Mouse (Mus musculus) lung, adult 2 months (tissue): Measurements from ENCODE around the gene Iqgap1. TPM values are rescaled to one million over a fixed set of nuclear protein-coding genes. Genes with fewer than 3 reads are reported as not detected.
A peak's percentile ranks its signal among the peaks of the same experiment; 100 is the strongest.

Experiments
- DNase-seq: peaks from one replicate; pipeline ENCODE4 v3.0.0; 2022
- H3K4me1 ChIP-seq: fragments of 200-500 bp; 2 replicates; pipeline ENCODE4 v1.6.1; 2011; ENCODE audit warnings: low read length; ENCODE audit not compliant: control insufficient read depth, insufficient read depth
- H3K4me3 ChIP-seq: fragments of 200-500 bp; replicated peaks from 2 replicates; pipeline ENCODE3; 2011; ENCODE audit warnings: low read depth, mild to moderate bottlenecking, control low read depth, low read length; ENCODE audit errors: extremely low read depth
- CTCF ChIP-seq: fragments of 200-500 bp; IDR thresholded peaks from 2 replicates; pipeline ENCODE4 v1.5.1; 2011; ENCODE audit warnings: mild to moderate bottlenecking, low read length, control low read depth; ENCODE audit not compliant: insufficient read depth
- POLR2A ChIP-seq: fragments of 200-500 bp; IDR thresholded peaks from 2 replicates; pipeline ENCODE4 v1.6.1; 2011; ENCODE audit warnings: low read depth, mild to moderate bottlenecking, control low read depth, low read length, borderline replicate concordance; ENCODE audit errors: extremely low read depth
- WGBS: fragments of 180-500 bp; shearing (Covaris S2); methylation state at CpG from one replicate; pipeline ENCODE4 v1.1.7; 2018; 5-methylcytosine and 5-hydroxymethylcytosine counted together
- polyA plus RNA-seq: library from polyadenylated mRNA; depleted of rRNA; stranded (reverse); fragments of >200 nt; gene quantifications from 2 replicates; pipeline ENCODE4 v1.2.3, GENCODE M21; 2012

Iqgap1 gene
- polyA plus RNA-seq, 1 experiment: 135 TPM

DNA sequence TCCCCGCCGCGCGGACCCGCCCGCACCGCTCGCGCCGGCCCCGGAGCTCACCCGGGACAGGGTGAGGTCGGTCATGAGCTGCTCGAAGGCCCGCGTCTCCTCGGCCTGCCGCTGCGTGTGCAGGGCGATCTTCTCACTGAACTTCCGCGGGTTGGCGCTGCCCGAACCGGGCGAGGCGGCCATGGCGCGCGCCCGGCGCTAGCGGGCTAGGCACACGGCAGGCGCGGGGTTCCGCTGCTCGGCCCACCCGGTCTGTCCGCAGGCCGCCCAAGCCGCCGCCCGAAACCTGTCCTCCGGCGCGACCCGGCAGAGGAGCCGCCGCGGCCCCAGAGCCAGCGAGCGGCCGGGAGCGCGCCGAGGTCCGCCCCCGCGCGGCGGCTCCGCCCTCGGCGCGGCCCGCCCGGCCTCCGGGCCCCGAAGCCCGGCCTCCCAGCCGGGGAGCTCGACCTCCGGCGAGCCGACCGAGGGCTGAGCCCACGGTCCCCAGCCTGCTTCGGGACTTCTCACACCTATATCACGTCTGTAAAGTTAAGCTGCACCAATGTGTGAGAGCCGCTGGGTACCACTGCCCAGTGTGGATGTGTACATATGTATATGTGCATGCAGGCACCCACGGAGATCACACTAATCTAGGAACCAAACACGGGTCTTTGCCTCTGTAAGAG, 137.1 kb downstream of the Iqgap1 start, which contains the start of gene Crtc3:
Gene Crtc3, minus strand, starts transcription at position 322 of the 665 bp plus-strand sequence.
- H3K4me1 ChIP-seq: peaks cover 4% of the 10 kb centered on the region; the same call in 1 of the 2 replicates
- 0 out of 2 replicates have a peak, but pooled peaks have one; percentile 57 for TF ChIP-seq POLR2A
- no peak for TF ChIP-seq CTCF
- under 1% methylated on average over 53 of the region's 83 CpGs for WGBS
- H3K4me3 ChIP-seq: peak within 1 kb of the TSS; percentile 70
- DNase-seq: peak; percentile 74

DNA sequence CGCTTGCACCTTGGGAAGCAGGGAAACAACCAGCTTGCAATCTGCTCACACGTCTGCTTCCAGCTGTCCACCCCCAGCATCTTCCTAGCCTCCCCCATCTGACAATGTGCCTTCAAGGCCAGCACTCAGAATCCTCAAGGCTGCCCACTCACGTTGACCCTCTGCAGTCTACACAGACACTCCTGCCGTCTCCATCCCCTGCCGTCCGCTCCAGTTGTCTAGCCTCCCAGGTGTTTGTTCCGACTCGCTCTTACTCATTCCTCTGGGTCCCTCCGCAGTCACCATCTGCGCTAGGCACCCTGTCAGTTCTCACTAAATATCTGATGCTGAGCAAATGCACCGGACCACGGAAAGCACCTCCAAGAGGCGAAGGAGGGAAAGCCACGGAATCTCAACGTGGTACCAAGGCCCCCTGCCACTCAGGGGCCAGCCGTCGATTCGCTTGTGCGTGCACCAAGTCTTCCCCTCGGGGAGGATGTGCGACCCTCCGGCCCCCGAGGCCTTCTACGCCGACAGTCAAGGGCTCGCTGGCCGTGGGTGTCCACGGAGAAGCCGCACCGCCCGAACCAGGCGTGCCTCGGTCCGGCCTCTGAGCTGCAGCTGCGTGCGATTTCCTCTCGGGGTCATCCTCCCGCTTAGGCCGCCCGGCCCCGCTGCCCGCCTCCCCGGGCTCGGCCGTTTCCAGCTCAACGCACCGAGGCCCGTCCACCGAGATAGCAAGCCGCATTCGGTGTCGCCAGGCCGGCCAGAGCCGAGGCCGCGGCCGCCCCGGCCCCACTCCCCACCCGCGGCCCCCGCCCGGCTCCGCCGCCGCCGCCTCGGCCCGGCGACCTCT, 137.8 kb downstream of the Iqgap1 start:
- 2% methylated on average over 56 of the region's 69 CpGs for WGBS
- H3K4me3 ChIP-seq: peak overlapping the region; percentile 59
- H3K4me1 ChIP-seq: peaks cover 4% of the 10 kb centered on the region; the same call in 1 of the 2 replicates
- DNase-seq: peak; percentile 75
- TF ChIP-seq POLR2A (peak; percentile 9; the same call in 1 of the 2 replicates), CTCF (no peak)

GRCm38 (mm10) chr7:80685639-80686038, 140.1 kb downstream of the Iqgap1 start:
- no peak overlapping the region for H3K4me3 ChIP-seq
- 64% methylated on average over 5 of the region's 5 CpGs for WGBS
- DNase-seq: no peak
- no peak for TF ChIP-seq POLR2A
- no peak for TF ChIP-seq CTCF
- peaks cover 6% of the 10 kb centered on the region; the same call in 1 of the 2 replicates for H3K4me1 ChIP-seq

DNA sequence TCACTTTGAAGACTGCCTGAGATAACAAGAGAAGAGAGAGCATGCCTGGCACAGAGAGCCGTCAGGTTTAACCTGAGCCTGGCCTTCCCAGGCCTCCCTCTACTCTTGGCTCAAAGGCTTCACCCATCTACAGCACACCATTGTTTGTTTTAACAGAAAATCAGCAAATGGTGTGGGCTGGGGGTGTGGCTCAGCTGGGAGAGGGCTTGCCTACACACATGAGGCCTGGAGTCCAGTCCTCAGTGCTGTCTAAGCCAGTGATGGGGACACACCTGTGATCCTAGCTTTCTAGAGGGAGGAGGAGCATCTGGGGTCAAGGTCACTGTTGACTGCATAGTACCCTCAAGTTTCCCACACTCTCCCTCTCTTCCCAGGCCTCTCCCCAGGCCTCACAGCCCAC, 143.1 kb downstream of the Iqgap1 start:
- no peak for DNase-seq
- TF ChIP-seq CTCF (no peak), POLR2A (no peak)
- H3K4me1 ChIP-seq: peaks cover 4% of the 10 kb centered on the region; the same call in 1 of the 2 replicates
- WGBS: 59% methylated on average over 1 of the region's 1 CpGs
- H3K4me3 ChIP-seq: no peak overlapping the region

DNA sequence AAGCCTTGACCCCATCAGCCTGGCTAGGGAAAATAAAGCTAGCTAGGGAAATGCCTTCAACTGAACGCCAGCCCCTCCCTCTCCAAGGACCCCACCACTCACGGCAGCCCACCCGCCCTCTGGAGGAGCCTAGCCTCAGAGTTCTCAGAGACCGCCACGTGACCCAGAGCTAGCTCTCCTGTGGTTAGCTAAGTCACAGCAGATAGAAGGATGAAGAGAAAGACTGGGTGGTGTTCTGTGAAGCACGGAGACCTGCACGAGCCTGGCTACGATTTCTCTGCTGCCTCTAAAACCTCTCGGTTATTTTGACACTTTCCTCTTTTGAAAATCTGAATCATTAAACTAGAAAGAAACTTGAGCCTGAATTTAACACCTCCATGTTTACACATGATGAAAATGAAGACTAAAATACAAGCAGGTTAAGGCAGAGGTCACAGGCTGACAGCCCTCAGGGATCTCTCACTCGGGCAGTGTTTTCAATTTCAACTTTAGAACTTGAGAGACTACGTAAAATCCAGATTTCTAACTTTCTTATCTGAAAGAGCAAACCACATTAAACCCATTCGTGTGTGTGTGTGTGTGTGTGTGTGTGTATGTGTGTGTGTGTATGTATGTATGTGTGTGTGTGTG, 145.4 kb downstream of the Iqgap1 start:
- no peak overlapping the region for H3K4me3 ChIP-seq
- peaks cover 2% of the 10 kb centered on the region; the same call in 1 of the 2 replicates for H3K4me1 ChIP-seq
- 40% methylated on average over 12 of the region's 12 CpGs for WGBS
- TF ChIP-seq POLR2A (no peak), CTCF (no peak)
- DNase-seq: no peak

GRCm38 (mm10) chr7:80672323-80672722, 153.5 kb downstream of the Iqgap1 start:
- Histone ChIP-seq H3K4me1 (peaks cover 4% of the 10 kb centered on the region), H3K4me3 (no peak overlapping the region)
- TF ChIP-seq CTCF (no peak), POLR2A (no peak)
- 49% methylated on average over 3 of the region's 3 CpGs for WGBS
- DNase-seq: no peak

DNA sequence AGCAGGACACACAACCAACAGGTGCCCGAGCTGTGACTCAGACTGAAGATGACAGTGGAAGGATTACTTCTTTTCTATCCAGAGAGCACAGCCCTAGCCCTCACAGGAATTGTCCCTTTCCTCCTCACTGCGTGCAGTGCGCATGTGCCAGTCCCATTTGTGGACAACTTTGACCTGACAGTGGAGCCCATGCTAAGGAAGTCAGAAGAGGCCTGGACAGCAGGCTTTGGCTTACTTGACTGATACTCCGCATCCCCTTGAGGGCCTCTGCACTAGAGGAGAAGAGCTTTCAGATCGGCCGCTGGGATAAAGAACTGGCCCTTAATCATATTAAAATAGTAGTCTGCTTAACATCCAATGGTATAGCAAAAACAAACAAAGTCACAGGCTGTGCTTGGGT, 154.9 kb downstream of the Iqgap1 start:
- 79% methylated on average over 6 of the region's 6 CpGs for WGBS
- Histone ChIP-seq H3K4me3 (no peak overlapping the region), H3K4me1 (peaks cover 16% of the 10 kb centered on the region)
- TF ChIP-seq POLR2A: no peak
- TF ChIP-seq CTCF: no peak
- DNase-seq: no peak

- H3K4me3 ChIP-seq: no peak overlapping the region
- peaks cover 17% of the 10 kb centered on the region for H3K4me1 ChIP-seq
- WGBS: 42% methylated on average over 11 of the region's 11 CpGs
- no peak for DNase-seq
- no peak for TF ChIP-seq POLR2A
- no peak for TF ChIP-seq CTCF
These were observed 158.6 kb downstream of the Iqgap1 start for GRCm38 (mm10) chr7:80667190-80667589.
